Mouse (Mus musculus) heart, adult 2 months (tissue): ENCODE measurements at regions not wholly inside any gene's neighbourhood (a gene's known extent, or its start where the extent isn't known, plus 50 kb on each side); places are given as distances from the start of the nearest gene placed in this dataset.

Source experiments
- CTCF ChIP-seq: fragments of 200-600 bp; IDR thresholded peaks from 2 replicates; pipeline ENCODE4 v1.8.1; 2022; ENCODE audit warnings: antibody characterized with exemption, mild to moderate bottlenecking, moderate library complexity
- EP300 ChIP-seq: fragments of 200-500 bp; IDR thresholded peaks from 2 replicates; pipeline ENCODE4 v1.6.1; 2011; ENCODE audit warnings: low read depth, low read length, control low read depth; ENCODE audit not compliant: insufficient read depth
- POLR2A ChIP-seq: fragments of 200-500 bp; IDR thresholded peaks from 2 replicates; pipeline ENCODE4 v1.6.1; 2011; ENCODE audit warnings: mild to moderate bottlenecking, low read depth, low read length, control low read depth; ENCODE audit not compliant: insufficient read depth

DNA sequence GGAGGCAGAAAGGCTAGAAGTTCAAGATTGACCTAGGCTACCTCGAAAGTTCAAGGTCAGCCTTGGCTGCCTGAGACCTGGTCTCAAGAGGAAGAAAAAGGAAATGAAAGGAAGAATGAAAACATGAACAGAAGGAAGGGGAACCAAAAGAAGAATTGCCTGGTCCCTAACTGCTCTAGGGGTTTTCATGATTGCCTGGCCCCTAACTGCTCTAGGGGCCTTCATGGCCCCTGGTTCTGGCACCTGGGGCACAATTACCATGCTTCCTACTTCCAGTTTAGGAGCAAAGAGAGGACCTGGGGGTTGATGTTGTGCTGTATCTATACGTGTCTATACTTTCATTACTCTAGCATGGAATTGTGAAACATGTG, 132.8 kb downstream of the Cd24a start:
- TF ChIP-seq EP300 (no peak), POLR2A (no peak), CTCF (no peak)
